Mouse (Mus musculus): ENCODE measurements around the gene Ncbp1. TPM values are rescaled to one million over a fixed set of nuclear protein-coding genes. Genes with fewer than 3 reads are reported as not detected.
A peak's percentile ranks its signal among the peaks of the same experiment; 100 is the strongest.

Ncbp1 gene
- 48.2 and 53.9 TPM in 2 replicates for polyA plus RNA-seq (2015; fragmentation: Nextera tagmentation; extraction: Ambion mirVana)

- TF ChIP-seq CTCF (IDR thresholded peaks at IDR 0.05; ENCODE audit: low read depth) = no peak
- H3K27me3 ChIP-seq (ENCODE audit: insufficient read depth, low read length) = no peaks in the 10 kb centered on the region
- H3K27ac ChIP-seq = peak within 1 kb of the TSS; percentile 99
- H3K4me2 ChIP-seq (ENCODE audit: low read length) = peak within 1 kb of the TSS; percentile 77
- peak within 1 kb of the TSS; percentile 82 for H3K9ac ChIP-seq (ENCODE audit: low read depth, low read length)
- H3K36me3 ChIP-seq (ENCODE audit: insufficient read depth, low read length) = 0 out of 2 replicates have a peak, but pooled peaks cover 5% of the 10 kb centered on the region
- H3K4me3 ChIP-seq (replicated peaks; ENCODE audit: low read depth, low read length) = peak within 1 kb of the TSS; percentile 85
- peaks cover 16% of the 10 kb centered on the region for H3K4me1 ChIP-seq (replicated peaks; ENCODE audit: insufficient read depth, low read length)
- no peaks in the 10 kb centered on the region for H3K9me3 ChIP-seq (replicated peaks; ENCODE audit: low read length)
- DNase-seq (ENCODE audit: low spot score) (peak; percentile 95), ATAC-seq (replicated peaks; ENCODE audit: low FRiP score, low read depth) (peak; percentile 88)
- WGBS = under 1% methylated on average over 90 of the region's 90 CpGs
Observed at GRCm38 (mm10) chr4:46138287-46139222, at the start of gene Ncbp1, which contains the start of gene Tstd2. Gene Ncbp1 (plus strand): TSS chr4:46138613. Gene Tstd2 (minus strand): TSS chr4:46138694.

- no peak for DNase-seq (ENCODE audit: low spot score)
- no peaks in the 10 kb centered on the region for H3K36me3 ChIP-seq (ENCODE audit: insufficient read depth, low read length)
- no peak overlapping the region for H3K4me3 ChIP-seq (replicated peaks; ENCODE audit: low read depth, low read length)
- H3K9me3 ChIP-seq (replicated peaks; ENCODE audit: low read length) = no peaks in the 10 kb centered on the region
- TF ChIP-seq CTCF (IDR thresholded peaks at IDR 0.05; ENCODE audit: low read depth) = no peak
- peaks cover 11% of the 10 kb centered on the region; the same call in 1 of the 2 replicates for H3K4me1 ChIP-seq (replicated peaks; ENCODE audit: insufficient read depth, low read length)
- 77% methylated on average over 14 of the region's 14 CpGs for WGBS
- no peak overlapping the region for H3K9ac ChIP-seq (ENCODE audit: low read depth, low read length)
- no peak overlapping the region for H3K4me2 ChIP-seq (ENCODE audit: low read length)
- no peak overlapping the region for H3K27ac ChIP-seq
- no peak for ATAC-seq (replicated peaks; ENCODE audit: low FRiP score, low read depth)
- no peaks in the 10 kb centered on the region for H3K27me3 ChIP-seq (ENCODE audit: insufficient read depth, low read length)
Observed at GRCm38 (mm10) chr4:46089524-46090125, 48.8 kb upstream of the Ncbp1 start.

- no peak for ATAC-seq (replicated peaks; ENCODE audit: low FRiP score, low read depth)
- H3K4me1 ChIP-seq (replicated peaks; ENCODE audit: insufficient read depth, low read length) = no peaks in the 10 kb centered on the region
Observed at GRCm38 (mm10) chr4:46092429-46093076, 45.9 kb upstream of the Ncbp1 start.

GRCm38 (mm10) chr4:46094916-46095825, 43.2 kb upstream of the Ncbp1 start:
- H3K4me3 ChIP-seq (replicated peaks; ENCODE audit: low read depth, low read length) = no peak overlapping the region
- no peaks in the 10 kb centered on the region for H3K4me1 ChIP-seq (replicated peaks; ENCODE audit: insufficient read depth, low read length)
- TF ChIP-seq CTCF (IDR thresholded peaks at IDR 0.05; ENCODE audit: low read depth) = no peak
- no peak overlapping the region for H3K4me2 ChIP-seq (ENCODE audit: low read length)
- H3K27me3 ChIP-seq (ENCODE audit: insufficient read depth, low read length) = no peaks in the 10 kb centered on the region
- H3K36me3 ChIP-seq (ENCODE audit: insufficient read depth, low read length) = no peaks in the 10 kb centered on the region
- ATAC-seq (replicated peaks; ENCODE audit: low FRiP score, low read depth) = no peak
- no peak overlapping the region for H3K27ac ChIP-seq
- 53% methylated on average over 15 of the region's 15 CpGs for WGBS
- no peak for DNase-seq (ENCODE audit: low spot score)
- H3K9me3 ChIP-seq (replicated peaks; ENCODE audit: low read length) = no peaks in the 10 kb centered on the region
- H3K9ac ChIP-seq (ENCODE audit: low read depth, low read length) = no peak overlapping the region

More at GRCm38 (mm10) chr4:46092429-46093076, 45.9 kb upstream of the Ncbp1 start:
- Histone ChIP-seq H3K4me3 (replicated peaks; ENCODE audit: low read depth, low read length) (no peak overlapping the region), H3K9me3 (replicated peaks; ENCODE audit: low read length) (no peaks in the 10 kb centered on the region), H3K36me3 (ENCODE audit: insufficient read depth, low read length) (no peaks in the 10 kb centered on the region), H3K27me3 (ENCODE audit: insufficient read depth, low read length) (no peaks in the 10 kb centered on the region), H3K27ac (no peak overlapping the region), H3K9ac (ENCODE audit: low read depth, low read length) (no peak overlapping the region), H3K4me2 (ENCODE audit: low read length) (no peak overlapping the region)
- 76% methylated on average over 5 of the region's 5 CpGs for WGBS
- no peak for DNase-seq (ENCODE audit: low spot score)
- no peak for TF ChIP-seq CTCF (IDR thresholded peaks at IDR 0.05; ENCODE audit: low read depth)

GRCm38 (mm10) chr4:46095826-46096159, 42.6 kb upstream of the Ncbp1 start:
- Histone ChIP-seq H3K4me1 (replicated peaks; ENCODE audit: insufficient read depth, low read length) (peaks cover under 1% of the 10 kb centered on the region), H3K27me3 (ENCODE audit: insufficient read depth, low read length) (no peaks in the 10 kb centered on the region), H3K4me2 (ENCODE audit: low read length) (no peak overlapping the region), H3K27ac (no peak overlapping the region), H3K36me3 (ENCODE audit: insufficient read depth, low read length) (no peaks in the 10 kb centered on the region), H3K9ac (ENCODE audit: low read depth, low read length) (no peak overlapping the region), H3K4me3 (replicated peaks; ENCODE audit: low read depth, low read length) (no peak overlapping the region), H3K9me3 (replicated peaks; ENCODE audit: low read length) (no peaks in the 10 kb centered on the region)
- DNase-seq (ENCODE audit: low spot score) = no peak
- no peak for ATAC-seq (replicated peaks; ENCODE audit: low FRiP score, low read depth)
- no peak for TF ChIP-seq CTCF (IDR thresholded peaks at IDR 0.05; ENCODE audit: low read depth)
- WGBS = 94% methylated on average over 3 of the region's 3 CpGs

All from kidney, postnatal 0 days (tissue).